Mouse (Mus musculus): Measurements from ENCODE around the gene Zfhx3.

Gene Zfhx3

GRCm38 (mm10) chr8:108363856-108364255 lies 421.4 kb downstream of the Zfhx3 start:
- no peak for DNase-seq

GRCm38 (mm10) chr8:108369081-108369480 lies 426.6 kb downstream of the Zfhx3 start:
- no peak for DNase-seq

GRCm38 (mm10) chr8:108370731-108371130 lies 428.3 kb downstream of the Zfhx3 start:
- DNase-seq, result no peak

GRCm38 (mm10) chr8:108373046-108373445 lies 430.6 kb downstream of the Zfhx3 start:
- no peak for DNase-seq

- DNase-seq, result no peak
Observed at GRCm38 (mm10) chr8:108378036-108378435, 435.6 kb downstream of the Zfhx3 start.

GRCm38 (mm10) chr8:108383121-108383520 lies 440.7 kb downstream of the Zfhx3 start:
- no peak for DNase-seq

- DNase-seq, result peak in 1 of 2 experiments; percentile 4
Observed at GRCm38 (mm10) chr8:108387160-108387912, 444.9 kb downstream of the Zfhx3 start.

GRCm38 (mm10) chr8:108387913-108388274 lies 445.4 kb downstream of the Zfhx3 start:
- no peak for DNase-seq

- DNase-seq, result no peak
Observed at GRCm38 (mm10) chr8:108392909-108393308, 450.5 kb downstream of the Zfhx3 start.

GRCm38 (mm10) chr8:108402149-108402548 lies 459.7 kb downstream of the Zfhx3 start:
- DNase-seq, result no peak

- no peak for DNase-seq
Observed at GRCm38 (mm10) chr8:108406716-108407494, 464.5 kb downstream of the Zfhx3 start.

GRCm38 (mm10) chr8:108419162-108419844 lies 476.9 kb downstream of the Zfhx3 start:
- no peak for DNase-seq

- DNase-seq, result no peak
Observed at GRCm38 (mm10) chr8:108422521-108422920, 480.1 kb downstream of the Zfhx3 start.

GRCm38 (mm10) chr8:108424337-108424736 lies 481.9 kb downstream of the Zfhx3 start:
- DNase-seq, result no peak

- DNase-seq, result no peak
Observed at GRCm38 (mm10) chr8:108433321-108433720, 490.9 kb downstream of the Zfhx3 start.

GRCm38 (mm10) chr8:108434510-108434909 lies 492.1 kb downstream of the Zfhx3 start:
- DNase-seq, result no peak

- DNase-seq, result no peak
Observed at GRCm38 (mm10) chr8:108436336-108436735, 493.9 kb downstream of the Zfhx3 start.

- DNase-seq, result no peak
Observed at GRCm38 (mm10) chr8:108437316-108437830, 494.9 kb downstream of the Zfhx3 start.

- DNase-seq, result no peak
Observed at GRCm38 (mm10) chr8:108440476-108440875, 498.0 kb downstream of the Zfhx3 start.

GRCm38 (mm10) chr8:108450847-108451246 lies 508.4 kb downstream of the Zfhx3 start:
- DNase-seq, result no peak

GRCm38 (mm10) chr8:108454561-108455311 lies 512.3 kb downstream of the Zfhx3 start:
- DNase-seq, result no peak

GRCm38 (mm10) chr8:108466653-108467052 lies 524.2 kb downstream of the Zfhx3 start:
- no peak for DNase-seq
